Mouse (Mus musculus) liver, embryonic 16.5 days (tissue): ENCODE results near the gene Cdc6. TPM values are rescaled to one million over a fixed set of nuclear protein-coding genes. Genes with fewer than 3 reads are reported as not detected.
"Not testable (repeated sequence)": the region's sequence is repeated elsewhere in the genome, so short reads cannot be mapped to it uniquely, and the experiment has no call there.

Experiments
- ATAC-seq: fragments of 200-750 bp; cut with Nextera tagmentation; 2 replicates; pipeline ENCODE4 v1.8.0; 2017; ENCODE audit warnings: low read depth, mild to moderate bottlenecking, moderate number of reproducible peaks, moderate library complexity
- H3K27ac ChIP-seq: fragments of 300-500 bp; sonication (generic); 2 replicates; pipeline ENCODE4 v1.5.1; 2014; ENCODE audit warnings: mild to moderate bottlenecking, low read length
- H3K27me3 ChIP-seq: fragments of 300-500 bp; sonication (generic); 2 replicates; pipeline ENCODE4 v1.6.1; 2014; ENCODE audit warnings: low read depth, low read length, mixed read lengths; ENCODE audit not compliant: control insufficient read depth, insufficient read depth
- H3K36me3 ChIP-seq: fragments of 300-500 bp; sonication (generic); 2 replicates; pipeline ENCODE4 v1.6.1; 2014; ENCODE audit warnings: mild to moderate bottlenecking; ENCODE audit not compliant: control insufficient read depth, insufficient read depth
- H3K4me1 ChIP-seq: fragments of 300-500 bp; sonication (generic); 2 replicates; pipeline ENCODE4 v1.6.1; 2014; ENCODE audit warnings: low read depth, low read length, mixed read lengths; ENCODE audit not compliant: control insufficient read depth
- H3K4me2 ChIP-seq: fragments of 300-500 bp; sonication (generic); 2 replicates; pipeline ENCODE4 v1.6.1; 2014; ENCODE audit warnings: low read depth, low read length, mixed read lengths
- H3K4me3 ChIP-seq: fragments of 300-500 bp; sonication (generic); 2 replicates; pipeline ENCODE4 v1.5.1; 2014; ENCODE audit warnings: low read depth, mild to moderate bottlenecking, low read length
- H3K9ac ChIP-seq: fragments of 300-500 bp; sonication (generic); 2 replicates; pipeline ENCODE4 v1.6.1; 2014; ENCODE audit warnings: low read depth, low read length
- H3K9me3 ChIP-seq: fragments of 300-500 bp; sonication (generic); replicated peaks from 2 replicates; pipeline ENCODE4 v1.6.1; 2016; ENCODE audit warnings: low read length; ENCODE audit not compliant: control insufficient read depth
- WGBS: fragments of 180-500 bp; shearing (Covaris S2); extraction: QIAGEN DNeasy Blood & Tissue Kit; methylation state at CpG from one replicate; pipeline ENCODE4 v1.1.7; 2014; ENCODE audit not compliant: insufficient replicate concordance; 5-methylcytosine and 5-hydroxymethylcytosine counted together
- polyA plus RNA-seq: library from polyadenylated mRNA; unstranded; fragments of >200 nt; fragmentation: Nextera tagmentation; extraction: Ambion mirVana; gene quantifications from 2 replicates; pipeline ENCODE4 v1.2.1, GENCODE M21; 2015

Cdc6 gene
- polyA plus RNA-seq, 1 experiment from 2014 or later = 52.7 TPM

DNA sequence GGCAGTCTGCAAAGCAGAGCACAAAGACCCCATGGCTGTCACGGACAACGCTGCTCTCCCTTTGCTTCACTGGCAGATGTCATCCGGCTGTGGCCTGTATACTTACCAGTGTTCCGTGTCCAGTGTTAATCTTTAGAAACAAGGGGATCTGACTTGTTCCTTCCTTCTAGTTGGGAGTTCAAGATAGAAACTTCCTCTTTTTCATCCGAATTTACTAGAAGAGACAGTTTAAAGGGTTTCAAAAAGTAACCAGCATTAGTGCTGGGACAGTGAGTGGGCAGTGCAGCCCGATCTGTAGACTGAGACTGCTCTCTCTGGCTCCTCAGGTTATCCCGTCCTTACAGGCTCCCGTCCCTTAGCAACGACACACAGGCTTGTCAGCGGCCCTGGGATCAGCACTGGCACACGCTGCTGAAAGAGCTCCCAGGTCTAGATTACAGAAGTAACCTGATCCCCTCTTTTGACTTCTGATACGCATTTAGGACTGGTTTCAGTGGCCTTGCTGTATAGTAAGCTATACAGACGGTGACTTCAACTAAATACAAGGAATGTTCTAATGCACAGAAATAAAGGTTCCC is 9.9 kb downstream of the Cdc6 start:
- WGBS = 44% methylated on average over 13 of the region's 13 CpGs
- H3K4me3 ChIP-seq = no peak overlapping the region
- H3K4me1 ChIP-seq = peaks cover 21% of the 10 kb centered on the region
- H3K27me3 ChIP-seq = no peaks in the 10 kb centered on the region
- peak overlapping the region; percentile 21; the same call in 1 of the 2 replicates for H3K4me2 ChIP-seq
- H3K9me3 ChIP-seq = no peaks in the 10 kb centered on the region
- peaks cover 92% of the 10 kb centered on the region for H3K36me3 ChIP-seq
- peak overlapping the region; percentile 65 for H3K27ac ChIP-seq
- no peak for ATAC-seq
- no peak overlapping the region; the same call in 1 of the 2 replicates for H3K9ac ChIP-seq

DNA sequence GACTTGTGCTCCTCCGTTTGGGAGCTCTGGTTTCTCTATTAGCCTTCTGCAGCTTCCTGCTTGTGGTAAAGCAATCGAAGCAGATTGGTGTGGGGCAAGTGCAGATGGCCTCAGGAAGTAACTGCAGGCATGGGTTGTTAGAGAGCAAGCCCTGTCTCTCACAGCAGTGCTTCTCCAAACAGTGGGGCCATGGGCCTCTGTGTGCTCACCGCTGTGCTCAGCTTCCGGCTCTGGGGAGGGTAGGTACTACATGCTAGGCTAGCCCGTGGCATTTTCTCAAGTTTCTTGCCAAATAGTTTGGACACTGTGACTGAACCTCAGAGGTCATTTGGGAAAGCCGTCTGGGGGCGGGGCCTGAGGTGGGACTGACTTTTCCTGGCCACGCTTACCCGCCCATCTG is 10.6 kb downstream of the Cdc6 start:
- ATAC-seq = peak; percentile 50

DNA sequence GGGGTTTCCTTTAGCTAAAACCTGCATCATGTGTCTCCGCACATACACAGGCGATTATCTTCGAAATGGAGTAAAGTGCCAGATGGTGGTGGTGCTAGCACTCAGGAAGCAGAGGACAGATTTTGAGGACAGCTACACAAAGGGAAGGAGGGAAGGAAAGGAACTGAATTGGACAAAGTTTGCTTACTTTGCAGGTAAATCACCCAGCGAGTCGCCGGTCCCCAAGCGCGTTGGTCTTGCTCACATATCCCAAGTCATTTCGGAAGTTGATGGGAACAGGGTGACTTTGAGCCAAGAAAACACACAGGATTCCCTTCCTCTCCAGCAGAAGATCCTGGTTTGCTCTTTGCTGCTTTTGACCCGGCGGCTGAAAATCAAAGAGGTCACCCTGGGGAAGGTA is 11.4 kb downstream of the Cdc6 start:
- Histone ChIP-seq H3K4me2 (no peak overlapping the region), H3K27me3 (no peaks in the 10 kb centered on the region), H3K9ac (no peak overlapping the region), H3K36me3 (peaks cover 83% of the 10 kb centered on the region), H3K4me3 (no peak overlapping the region), H3K27ac (no peak overlapping the region), H3K9me3 (no peaks in the 10 kb centered on the region), H3K4me1 (peaks cover 21% of the 10 kb centered on the region)
- ATAC-seq = no peak
- 94% methylated on average over 11 of the region's 11 CpGs for WGBS

More for the DNA sequence above, 10.6 kb downstream of the Cdc6 start:
- H3K27me3 ChIP-seq = no peaks in the 10 kb centered on the region
- H3K4me3 ChIP-seq = no peak overlapping the region
- H3K4me2 ChIP-seq = no peak overlapping the region; the same call in 1 of the 2 replicates
- H3K9me3 ChIP-seq = no peaks in the 10 kb centered on the region
- no peak overlapping the region for H3K9ac ChIP-seq
- peaks cover 18% of the 10 kb centered on the region for H3K4me1 ChIP-seq
- H3K36me3 ChIP-seq = peaks cover 89% of the 10 kb centered on the region
- peak overlapping the region; percentile 65 for H3K27ac ChIP-seq
- 45% methylated on average over 9 of the region's 9 CpGs for WGBS

GRCm38 (mm10) chr11:98921813-98922212 is 14.2 kb downstream of the Cdc6 start:
- H3K9me3 ChIP-seq, H3K27me3 ChIP-seq, ATAC-seq, H3K27ac ChIP-seq, H3K4me3 ChIP-seq, H3K9ac ChIP-seq, H3K4me2 ChIP-seq: not testable (repeated sequence)
- 70% methylated on average over 15 of the region's 15 CpGs for WGBS
- Histone ChIP-seq H3K36me3 (peaks cover 58% of the 10 kb centered on the region), H3K4me1 (peaks cover 36% of the 10 kb centered on the region)

DNA sequence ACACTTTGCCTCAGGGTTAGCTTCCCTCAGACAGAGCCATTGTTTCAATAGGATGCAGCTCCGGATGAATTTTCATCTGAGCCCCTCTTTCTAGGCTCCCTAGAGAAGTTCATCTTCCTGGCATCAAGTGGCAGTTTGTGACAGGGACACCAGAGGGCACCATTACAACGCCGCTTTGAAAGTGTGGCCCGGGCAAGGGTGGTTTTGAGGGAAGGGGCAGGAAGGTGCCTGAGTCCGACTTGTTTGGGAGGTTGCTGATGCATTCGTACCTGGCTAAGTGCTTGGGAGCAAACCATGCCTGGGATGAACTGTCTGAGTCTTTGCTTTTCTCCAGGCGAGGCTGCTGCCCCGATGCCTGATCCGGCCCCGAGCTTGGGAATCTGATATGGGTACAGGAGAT is 14.7 kb downstream of the Cdc6 start:
- not testable (repeated sequence) for H3K27ac ChIP-seq, H3K27me3 ChIP-seq, H3K9me3 ChIP-seq, ATAC-seq, H3K9ac ChIP-seq, H3K4me2 ChIP-seq, H3K4me3 ChIP-seq
- H3K36me3 ChIP-seq = peaks cover 53% of the 10 kb centered on the region
- H3K4me1 ChIP-seq = peaks cover 31% of the 10 kb centered on the region
- 73% methylated on average over 10 of the region's 10 CpGs for whole genome bisulfite sequencing

GRCm38 (mm10) chr11:98922851-98923711 is 15.5 kb downstream of the Cdc6 start:
- H3K27me3 ChIP-seq, H3K4me3 ChIP-seq, H3K4me2 ChIP-seq, H3K9me3 ChIP-seq, H3K27ac ChIP-seq, H3K9ac ChIP-seq: not testable (repeated sequence)
- Histone ChIP-seq H3K4me1 (peaks cover 27% of the 10 kb centered on the region), H3K36me3 (peaks cover 45% of the 10 kb centered on the region)
- ATAC-seq = peak; percentile 31
- 80% methylated on average over 16 of the region's 16 CpGs for WGBS

- no peak overlapping the region for H3K4me2 ChIP-seq
- H3K27ac ChIP-seq = no peak overlapping the region
- 52% methylated on average over 5 of the region's 5 CpGs for WGBS
These were observed 17.1 kb downstream of the Cdc6 start for GRCm38 (mm10) chr11:98924633-98925175.

DNA sequence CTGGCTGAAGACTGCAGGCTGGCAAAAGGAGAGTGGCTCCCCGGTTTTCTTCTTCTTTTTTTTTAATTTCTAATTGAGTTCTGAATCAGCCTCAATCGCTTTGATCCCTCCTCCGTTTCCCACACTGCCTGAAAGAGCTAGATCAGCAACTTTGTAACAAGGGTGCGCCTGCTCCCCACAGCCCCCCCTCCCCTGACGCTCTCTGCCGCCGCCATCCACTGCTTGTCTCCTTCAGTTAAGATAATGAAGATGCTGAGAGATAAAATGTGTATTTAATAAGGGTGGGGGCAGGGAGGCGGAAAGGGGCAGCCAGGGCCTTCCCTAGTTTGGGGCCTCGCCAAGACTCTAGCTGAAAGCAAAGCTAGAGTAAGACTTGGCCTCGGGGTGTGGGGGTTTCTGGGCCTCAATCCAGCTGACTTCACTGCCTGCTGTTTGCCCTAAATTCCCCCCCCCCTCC is 17.7 kb downstream of the Cdc6 start:
- WGBS = 17% methylated on average over 10 of the region's 10 CpGs
- Histone ChIP-seq H3K27me3 (peaks cover 9% of the 10 kb centered on the region; the same call in 1 of the 2 replicates), H3K9me3 (no peaks in the 10 kb centered on the region), H3K9ac (no peak overlapping the region), H3K4me3 (no peak overlapping the region), H3K36me3 (peaks cover 25% of the 10 kb centered on the region), H3K27ac (no peak overlapping the region), H3K4me1 (peaks cover 23% of the 10 kb centered on the region), H3K4me2 (no peak overlapping the region)
- no peak for ATAC-seq

More at GRCm38 (mm10) chr11:98924633-98925175, 17.1 kb downstream of the Cdc6 start:
- Histone ChIP-seq H3K9me3 (no peaks in the 10 kb centered on the region), H3K9ac (no peak overlapping the region), H3K4me3 (no peak overlapping the region), H3K27me3 (peaks cover 9% of the 10 kb centered on the region; the same call in 1 of the 2 replicates), H3K36me3 (peaks cover 29% of the 10 kb centered on the region), H3K4me1 (peaks cover 23% of the 10 kb centered on the region)
- no peak for ATAC-seq
